Mouse (Mus musculus): ENCODE measurements at regions not wholly inside any gene's neighbourhood (a gene's known extent, or its start where the extent isn't known, plus 50 kb on each side); places are given as distances from the start of the nearest gene placed in this dataset.
"Not testable (repeated sequence)": the region's sequence is repeated elsewhere in the genome, so short reads cannot be mapped to it uniquely, and the experiment has no call there.

- in situ Hi-C loops (cut with MboI; ENCODE audit: low pct_ligation_motif_present, low pct_unique_long_range_greater_than_20kb, low sequenced_read_pairs), result no loop called here
- dilution Hi-C loops (cut with MboI; ENCODE audit: extremely low pct_ligation_motif_present, extremely low pct_unique_long_range_greater_than_20kb, low sequenced_read_pairs), result no loop called here
- DNase-seq (ENCODE audit: extremely low read depth), result no peak
- H3K9me3 ChIP-seq (replicated peaks; ENCODE audit: low read length), result no peaks in the 10 kb centered on the region
- no peak overlapping the region for H3K9ac ChIP-seq (ENCODE audit: insufficient read depth, low read depth)
- no peak overlapping the region for H3K27ac ChIP-seq (ENCODE audit: insufficient read depth, low read depth)
- H3K79me2 ChIP-seq (replicated peaks; ENCODE audit: control insufficient read depth, extremely low read depth, insufficient read depth, poor library complexity, severe bottlenecking), result no peaks in the 10 kb centered on the region
- H3K4me1 ChIP-seq (ENCODE audit: control insufficient read depth in 1 of 2, insufficient read depth in 2 of 2), result no peaks in the 10 kb centered on the region
- no peaks in the 10 kb centered on the region for H3K36me3 ChIP-seq (replicated peaks in 1 of 2; ENCODE audit: control insufficient read depth in 1 of 2, insufficient read depth in 1 of 2, low read length in 1 of 2)
- no peak overlapping the region for H3K4me3 ChIP-seq (replicated peaks in 1 of 3; ENCODE audit: low read depth in 2 of 3, low read length in 2 of 3, poor library complexity in 1 of 3)
- no peak overlapping the region for H3K4me2 ChIP-seq (ENCODE audit: insufficient read depth, low read depth, poor library complexity, severe bottlenecking)
- H3K27me3 ChIP-seq (replicated peaks), result no peaks in the 10 kb centered on the region
- peak in 1 of 2 experiments; percentile 55; a peak in 2 of 4 replicates for TF ChIP-seq CTCF (conservative IDR thresholded peaks at IDR 0.05 in 1 of 2, IDR thresholded peaks at IDR 0.05 in 1 of 2; ENCODE audit: low read depth in 2 of 2, low read length in 2 of 2)
- TF ChIP-seq TCF12 (IDR thresholded peaks at IDR 0.05; ENCODE audit: low read depth, low read length), result no peak
- no peak for TF ChIP-seq MYC (IDR thresholded peaks at IDR 0.05; ENCODE audit: low read depth, low read length)
- TF ChIP-seq CHD2 (IDR thresholded peaks at IDR 0.05; ENCODE audit: low read length), result no peak
- TF ChIP-seq BHLHE40 (IDR thresholded peaks at IDR 0.05; ENCODE audit: low read depth, low read length), result no peak
- no peak for TF ChIP-seq NELFE (IDR thresholded peaks at IDR 0.05; ENCODE audit: low read depth, low read length)
- no peak for TF ChIP-seq CHD1 (IDR thresholded peaks at IDR 0.05; ENCODE audit: low read depth, low read length)
- TF ChIP-seq NRF1 (IDR thresholded peaks at IDR 0.05; ENCODE audit: low read depth, low read length), result no peak
- peak; percentile 42 for TF ChIP-seq SMC3 (IDR thresholded peaks at IDR 0.05; ENCODE audit: low read depth, low read length)
- TF ChIP-seq PAX5 (IDR thresholded peaks at IDR 0.05; ENCODE audit: low read length), result no peak
- TF ChIP-seq ETS1 (conservative IDR thresholded peaks at IDR 0.05; ENCODE audit: low read depth, low read length), result no peak
- no peak for TF ChIP-seq HCFC1 (IDR thresholded peaks at IDR 0.05; ENCODE audit: low read depth, low read length)
- no peak for TF ChIP-seq POLR2A (IDR thresholded peaks at IDR 0.05; ENCODE audit: low read depth, low read length)
- no peak for TF ChIP-seq MEF2A (IDR thresholded peaks at IDR 0.05; ENCODE audit: borderline replicate concordance, low read depth, low read length)
- no peak for TF ChIP-seq ZC3H11A (IDR thresholded peaks at IDR 0.05; ENCODE audit: low read depth, low read length)
- no peak for TF ChIP-seq ZKSCAN1 (IDR thresholded peaks at IDR 0.05; ENCODE audit: borderline replicate concordance, low read depth, low read length)
- no peak for TF ChIP-seq JUN (IDR thresholded peaks at IDR 0.05; ENCODE audit: insufficient read depth, low read depth, low read length)
- TF ChIP-seq MXI1 (IDR thresholded peaks at IDR 0.05; ENCODE audit: low read depth, low read length), result no peak
- TF ChIP-seq USF1 (IDR thresholded peaks at IDR 0.05; ENCODE audit: low read depth, low read length), result no peak
- peak; percentile 26 for TF ChIP-seq RAD21 (IDR thresholded peaks at IDR 0.05; ENCODE audit: low read depth, low read length)
- TF ChIP-seq UBTF (IDR thresholded peaks at IDR 0.05; ENCODE audit: low read depth, low read length), result no peak
- TF ChIP-seq ZMIZ1 (IDR thresholded peaks at IDR 0.05; ENCODE audit: low read depth, low read length), result no peak
- no peak for TF ChIP-seq JUND (conservative IDR thresholded peaks at IDR 0.05; ENCODE audit: low read depth, low read length)
- TF ChIP-seq SIN3A (IDR thresholded peaks at IDR 0.05; ENCODE audit: low read length), result no peak
- TF ChIP-seq KAT2A (IDR thresholded peaks at IDR 0.05; ENCODE audit: insufficient replicate concordance, low read length), result no peak
These were observed 131.1 kb upstream of the 1700025G04Rik start for GRCm38 (mm10) chr1:152220804-152221565.

GRCm38 (mm10) chr1:152219752-152220151 lies 129.8 kb upstream of the 1700025G04Rik start:
- H3K36me3 ChIP-seq (replicated peaks in 1 of 2; ENCODE audit: control insufficient read depth in 1 of 2, insufficient read depth in 1 of 2, low read length in 1 of 2); H3K79me2 ChIP-seq (replicated peaks; ENCODE audit: control insufficient read depth, extremely low read depth, insufficient read depth, poor library complexity, severe bottlenecking); H3K4me2 ChIP-seq (ENCODE audit: insufficient read depth, low read depth, poor library complexity, severe bottlenecking); H3K27me3 ChIP-seq (replicated peaks); H3K4me1 ChIP-seq (ENCODE audit: control insufficient read depth in 1 of 2, insufficient read depth in 2 of 2); H3K9ac ChIP-seq (ENCODE audit: insufficient read depth, low read depth); H3K4me3 ChIP-seq (replicated peaks in 1 of 3; ENCODE audit: low read depth in 2 of 3, low read length in 2 of 3, poor library complexity in 1 of 3); dilution Hi-C loops (cut with MboI; ENCODE audit: extremely low pct_ligation_motif_present, extremely low pct_unique_long_range_greater_than_20kb, low sequenced_read_pairs); H3K27ac ChIP-seq (ENCODE audit: insufficient read depth, low read depth); DNase-seq (ENCODE audit: extremely low read depth); H3K9me3 ChIP-seq (replicated peaks; ENCODE audit: low read length); in situ Hi-C loops (cut with MboI; ENCODE audit: low pct_ligation_motif_present, low pct_unique_long_range_greater_than_20kb, low sequenced_read_pairs): not testable (repeated sequence)

All from CH12.LX (cell line).